Mouse (Mus musculus): Measurements from ENCODE around the gene Ppt2. TPM values are rescaled to one million over a fixed set of nuclear protein-coding genes. Genes with fewer than 3 reads are reported as not detected.

Gene Ppt2
- polyA plus RNA-seq, 1 experiment from 2014 or later = 22.9 TPM

- peak; percentile 88 for ATAC-seq (replicated peaks; ENCODE audit: insufficient number of reproducible peaks, insufficient read depth, low FRiP score, low read depth)
- H3K27me3 ChIP-seq = no peaks in the 10 kb centered on the region
- H3K4me1 ChIP-seq (replicated peaks) = peaks cover 53% of the 10 kb centered on the region
- peak within 1 kb of the TSS; percentile 94 for H3K9ac ChIP-seq
- peaks cover 17% of the 10 kb centered on the region for H3K36me3 ChIP-seq
- peak within 1 kb of the TSS; percentile 84 for H3K4me2 ChIP-seq
- peak within 1 kb of the TSS; percentile 96 for H3K4me3 ChIP-seq
- no peaks in the 10 kb centered on the region for H3K9me3 ChIP-seq (replicated peaks)
- peak within 1 kb of the TSS; percentile 87 for H3K27ac ChIP-seq
- under 1% methylated on average over 35 of the region's 35 CpGs for WGBS
Observed at GRCm38 (mm10) chr17:34604061-34604508, 24.2 kb downstream of the Ppt2 start, which contains the start of gene Agpat1. Gene Agpat1 (plus strand): TSS chr17:34604262.

- H3K36me3 ChIP-seq = peaks cover 17% of the 10 kb centered on the region
Observed at GRCm38 (mm10) chr17:34603375-34604060, 24.8 kb downstream of the Ppt2 start, which contains the start of gene Rnf5. Gene Rnf5 (minus strand): TSS chr17:34603690.

GRCm38 (mm10) chr17:34601796-34602195 is 26.5 kb downstream of the Ppt2 start:
- Histone ChIP-seq H3K9ac (0 out of 2 replicates have a peak overlapping the region, but pooled peaks have one; percentile 84), H3K4me3 (0 out of 2 replicates have a peak overlapping the region, but pooled peaks have one; percentile 66), H3K9me3 (replicated peaks) (no peaks in the 10 kb centered on the region), H3K36me3 (peaks cover 17% of the 10 kb centered on the region), H3K4me2 (peak overlapping the region; percentile 81; the same call in 1 of the 2 replicates), H3K27me3 (no peaks in the 10 kb centered on the region), H3K4me1 (replicated peaks) (peaks cover 48% of the 10 kb centered on the region), H3K27ac (no peak overlapping the region)
- whole genome bisulfite sequencing = 85% methylated on average over 12 of the region's 12 CpGs
- ATAC-seq (replicated peaks; ENCODE audit: insufficient number of reproducible peaks, insufficient read depth, low FRiP score, low read depth) = no peak

More at GRCm38 (mm10) chr17:34603375-34604060, 24.8 kb downstream of the Ppt2 start, which contains the start of gene Rnf5:
- no peaks in the 10 kb centered on the region for H3K27me3 ChIP-seq
- ATAC-seq (replicated peaks; ENCODE audit: insufficient number of reproducible peaks, insufficient read depth, low FRiP score, low read depth) = peak; percentile 89
- under 1% methylated on average over 30 of the region's 30 CpGs for WGBS
- peak within 1 kb of the TSS; percentile 94 for H3K9ac ChIP-seq
- peak within 1 kb of the TSS; percentile 87 for H3K27ac ChIP-seq
- H3K4me3 ChIP-seq = peak within 1 kb of the TSS; percentile 96
- peaks cover 50% of the 10 kb centered on the region for H3K4me1 ChIP-seq (replicated peaks)
- H3K9me3 ChIP-seq (replicated peaks) = no peaks in the 10 kb centered on the region
- H3K4me2 ChIP-seq = peak within 1 kb of the TSS; percentile 84

- WGBS = 79% methylated on average over 9 of the region's 9 CpGs
- Histone ChIP-seq H3K4me3 (no peak overlapping the region), H3K9me3 (replicated peaks) (no peaks in the 10 kb centered on the region), H3K36me3 (peaks cover 30% of the 10 kb centered on the region), H3K27me3 (no peaks in the 10 kb centered on the region), H3K4me1 (replicated peaks) (peaks cover 48% of the 10 kb centered on the region), H3K9ac (no peak overlapping the region), H3K27ac (no peak overlapping the region), H3K4me2 (no peak overlapping the region)
- ATAC-seq (replicated peaks; ENCODE audit: insufficient number of reproducible peaks, insufficient read depth, low FRiP score, low read depth) = no peak
Observed at GRCm38 (mm10) chr17:34599891-34600290, 28.4 kb downstream of the Ppt2 start.

- H3K27me3 ChIP-seq = no peaks in the 10 kb centered on the region
- H3K9ac ChIP-seq = no peak within 1 kb of the TSS; the same call in 1 of the 2 replicates
- 22% methylated on average over 6 of the region's 6 CpGs for WGBS
- peak within 1 kb of the TSS; percentile 30; the same call in 1 of the 2 replicates for H3K4me2 ChIP-seq
- H3K9me3 ChIP-seq (replicated peaks) = no peaks in the 10 kb centered on the region
- no peak for ATAC-seq (replicated peaks; ENCODE audit: insufficient number of reproducible peaks, insufficient read depth, low FRiP score, low read depth)
- peak within 1 kb of the TSS; percentile 51; the same call in 1 of the 2 replicates for H3K27ac ChIP-seq
- no peak within 1 kb of the TSS for H3K4me3 ChIP-seq
- H3K36me3 ChIP-seq = peaks cover 36% of the 10 kb centered on the region
- H3K4me1 ChIP-seq (replicated peaks) = peaks cover 57% of the 10 kb centered on the region
Observed at GRCm38 (mm10) chr17:34597566-34598095, 30.7 kb downstream of the Ppt2 start, which contains the start of gene Ager. Gene Ager (plus strand): TSS chr17:34597862.

- Histone ChIP-seq H3K9ac (no peak overlapping the region), H3K4me3 (no peak overlapping the region), H3K4me1 (replicated peaks) (peaks cover 55% of the 10 kb centered on the region), H3K4me2 (no peak overlapping the region), H3K27ac (no peak overlapping the region), H3K27me3 (no peaks in the 10 kb centered on the region), H3K9me3 (replicated peaks) (no peaks in the 10 kb centered on the region), H3K36me3 (peaks cover 28% of the 10 kb centered on the region)
- ATAC-seq (replicated peaks; ENCODE audit: insufficient number of reproducible peaks, insufficient read depth, low FRiP score, low read depth) = no peak
- WGBS = 67% methylated on average over 8 of the region's 8 CpGs
Observed at GRCm38 (mm10) chr17:34596098-34596497, 32.2 kb downstream of the Ppt2 start.

GRCm38 (mm10) chr17:34593752-34594525 is 34.4 kb downstream of the Ppt2 start:
- H3K27me3 ChIP-seq = no peaks in the 10 kb centered on the region
- H3K36me3 ChIP-seq = peaks cover 18% of the 10 kb centered on the region
- H3K27ac ChIP-seq = peak overlapping the region; percentile 98
- H3K9ac ChIP-seq = peak overlapping the region; percentile 98
- H3K4me1 ChIP-seq (replicated peaks) = peaks cover 72% of the 10 kb centered on the region
- H3K4me3 ChIP-seq = peak overlapping the region; percentile 95
- ATAC-seq (replicated peaks; ENCODE audit: insufficient number of reproducible peaks, insufficient read depth, low FRiP score, low read depth) = no peak
- no peaks in the 10 kb centered on the region for H3K9me3 ChIP-seq (replicated peaks)
- 53% methylated on average over 34 of the region's 34 CpGs for WGBS
- peak overlapping the region; percentile 96 for H3K4me2 ChIP-seq

GRCm38 (mm10) chr17:34592581-34593549 is 35.4 kb downstream of the Ppt2 start:
- H3K9me3 ChIP-seq (replicated peaks) = no peaks in the 10 kb centered on the region
- H3K36me3 ChIP-seq = peaks cover 18% of the 10 kb centered on the region
- WGBS = 2% methylated on average over 28 of the region's 32 CpGs
- ATAC-seq (replicated peaks; ENCODE audit: insufficient number of reproducible peaks, insufficient read depth, low FRiP score, low read depth) = peak; percentile 2; the same call in 1 of the 2 replicates
- peak overlapping the region; percentile 95 for H3K4me3 ChIP-seq
- H3K4me2 ChIP-seq = peak overlapping the region; percentile 96
- H3K4me1 ChIP-seq (replicated peaks) = peaks cover 75% of the 10 kb centered on the region
- H3K27me3 ChIP-seq = no peaks in the 10 kb centered on the region
- peak overlapping the region; percentile 98 for H3K27ac ChIP-seq
- H3K9ac ChIP-seq = peak overlapping the region; percentile 98

- Histone ChIP-seq H3K27ac (peak overlapping the region; percentile 98), H3K4me1 (replicated peaks) (peaks cover 69% of the 10 kb centered on the region), H3K4me2 (peak overlapping the region; percentile 96), H3K27me3 (no peaks in the 10 kb centered on the region), H3K9ac (peak overlapping the region; percentile 98), H3K36me3 (peaks cover 18% of the 10 kb centered on the region), H3K4me3 (peak overlapping the region; percentile 95), H3K9me3 (replicated peaks) (no peaks in the 10 kb centered on the region)
- 0% methylated on average over 31 of the region's 35 CpGs for WGBS
- ATAC-seq (replicated peaks; ENCODE audit: insufficient number of reproducible peaks, insufficient read depth, low FRiP score, low read depth) = peak; percentile 43
Observed at GRCm38 (mm10) chr17:34591994-34592375, 36.3 kb downstream of the Ppt2 start.
